Mouse (Mus musculus) inflammation-experienced regulatory T-cells, adult 6 months (primary cell): ENCODE measurements around the gene Olfr1110. TPM values are rescaled to one million over a fixed set of nuclear protein-coding genes. Genes with fewer than 3 reads are reported as not detected.
"Not testable (repeated sequence)": the region's sequence is repeated elsewhere in the genome, so short reads cannot be mapped to it uniquely, and the experiment has no call there.

Source experiments
- ATAC-seq: one replicate; pipeline ENCODE4 v1.8.0; 2017
- polyA plus RNA-seq, 3 experiments: library from polyadenylated mRNA; unstranded; fragments of 100-300 nt; shearing (Covaris generic); gene quantifications; one replicate each; pipeline ENCODE4 v1.2.1; 2017

Gene Olfr1110
- polyA plus RNA-seq, result not detected

- ATAC-seq, result no peak
Measured at GRCm38 (mm10) chr2:87140200-87140599, at the start of gene Olfr1110. Olfr1110 (minus strand) TSS chr2:87140300.

- no peak for ATAC-seq
Measured at GRCm38 (mm10) chr2:87187498-87187897, 47.4 kb upstream of the Olfr1110 start, which contains the start of gene Olfr1112. Olfr1112 (plus strand) TSS chr2:87187798.

GRCm38 (mm10) chr2:87167731-87168130 is 27.6 kb upstream of the Olfr1110 start:
- ATAC-seq, result not testable (repeated sequence)

- ATAC-seq, result no peak
Measured at GRCm38 (mm10) chr2:87152524-87152923, 12.4 kb upstream of the Olfr1110 start, which contains the start of gene Olfr1111. Olfr1111 (minus strand) TSS chr2:87152624.

GRCm38 (mm10) chr2:87114467-87114866 is 25.6 kb downstream of the Olfr1110 start, which contains the start of gene Olfr259:
Olfr259 (minus strand) TSS chr2:87114567.
- no peak for ATAC-seq

GRCm38 (mm10) chr2:87095908-87096307 is 44.2 kb downstream of the Olfr1110 start, which contains the start of gene Olfr1109:
Olfr1109 (minus strand) TSS chr2:87096008.
- no peak for ATAC-seq

Other genes with a start within 250 kb of the Olfr1110 start
- not detected for gene Olfr1097, start 248.1 kb downstream of the Olfr1110 start, polyA plus RNA-seq
- gene Olfr1098, start 215.8 kb downstream of the Olfr1110 start, polyA plus RNA-seq, result not detected
- not detected for gene Olfr1099, start 179.6 kb downstream of the Olfr1110 start, polyA plus RNA-seq
- not detected for gene Olfr1100, start 160.3 kb downstream of the Olfr1110 start, polyA plus RNA-seq
- gene Olfr1101, start 149.1 kb downstream of the Olfr1110 start, polyA plus RNA-seq, result not detected
- gene Olfr1102, start 141.9 kb downstream of the Olfr1110 start, polyA plus RNA-seq, result not detected
- not detected for gene Olfr1104, start 113.2 kb downstream of the Olfr1110 start, polyA plus RNA-seq
- not detected for gene Olfr1105, start 103.8 kb downstream of the Olfr1110 start, polyA plus RNA-seq
- gene Olfr1106, start 88.0 kb downstream of the Olfr1110 start, polyA plus RNA-seq, result not detected
- not detected for gene Olfr1107, start 64.5 kb downstream of the Olfr1110 start, polyA plus RNA-seq
- gene Olfr1109, start 44.3 kb downstream of the Olfr1110 start, polyA plus RNA-seq, result not detected
- gene Olfr259, start 25.7 kb downstream of the Olfr1110 start, polyA plus RNA-seq, result not detected
- not detected for gene Olfr1111, start 12.3 kb upstream of the Olfr1110 start, polyA plus RNA-seq
- not detected for gene Olfr1112, start 47.5 kb upstream of the Olfr1110 start, polyA plus RNA-seq
- gene Olfr1113, start 68.7 kb upstream of the Olfr1110 start, polyA plus RNA-seq, result not detected
- not detected for gene Olfr1115, start 107.7 kb upstream of the Olfr1110 start, polyA plus RNA-seq
- under 1 TPM in 1 of 3 experiments, not detected in 2; 0.04 TPM for gene Olfr1116, start 127.2 kb upstream of the Olfr1110 start, polyA plus RNA-seq
- not detected for gene Olfr1118, start 167.3 kb upstream of the Olfr1110 start, polyA plus RNA-seq
- gene Olfr1120, start 214.5 kb upstream of the Olfr1110 start, polyA plus RNA-seq, result not detected
- gene Olfr1121, start 229.6 kb upstream of the Olfr1110 start, polyA plus RNA-seq, result not detected
- not detected for gene Olfr1122, start 245.5 kb upstream of the Olfr1110 start, polyA plus RNA-seq